ENCODE assay signal across 30 mouse cellular contexts in the genomic region with DNA sequence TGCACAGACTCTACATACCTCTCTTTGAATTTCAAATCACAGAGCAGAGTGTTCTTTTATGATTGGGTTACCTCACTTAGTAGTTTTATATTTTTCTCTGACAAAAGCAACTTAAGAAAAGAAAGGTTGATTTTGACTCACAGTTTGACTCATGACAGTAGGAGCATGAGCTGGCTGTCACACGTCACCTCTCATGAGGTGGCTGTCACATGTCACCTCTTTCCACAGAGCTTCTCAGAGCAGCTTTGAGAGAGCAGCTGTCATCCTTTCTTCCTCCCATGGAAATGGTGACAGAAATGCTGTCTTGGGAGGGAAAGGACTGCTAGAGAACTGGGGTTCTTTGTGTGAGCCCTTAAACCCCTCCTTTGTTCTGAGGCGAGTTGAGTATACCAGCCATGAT.
DNase-seq lines count a peak whose midpoint lies in the region; ATAC-seq and TF ChIP-seq lines count a peak whose summit lies in the region.
"Had no signal": no experiment of that assay in that cellular context is flagged by ENCODE, and none has a peak within 500 bp of the region (broad histone marks: within the 10 kb centered on the region; RNA-seq: fewer than 3 reads in every experiment).

No protein-coding gene starts in this region.

- no peak overlapping the region for H3K4me3 ChIP-seq in forebrain, embryonic 16.5 days (replicated peaks; ENCODE audit: low read length)
- no peak overlapping the region for H3K4me3 ChIP-seq in forebrain, embryonic 10.5 days
- H3K4me3 ChIP-seq in lung, postnatal 0 days (ENCODE audit: low read depth, low read length): no peak overlapping the region
- no peak overlapping the region for H3K4me3 ChIP-seq in CH12.LX (replicated peaks in 1 of 3; ENCODE audit: low read depth in 2 of 3, low read length in 2 of 3, poor library complexity in 1 of 3)
- H3K4me3 ChIP-seq: embryonic facial prominence, embryonic 10.5 days; embryonic facial prominence, embryonic 15.5 days; gastrocnemius, adult 2 months; heart, embryonic 12.5 days; hindbrain, embryonic 13.5 days; layer of hippocampus, adult 2 months; left cerebral cortex, adult 2 months; limb, embryonic 12.5 days; midbrain, embryonic 15.5 days; myocyte; neural tube, embryonic 12.5 days had no signal

- no peak for TF ChIP-seq CTCF in lung, postnatal 0 days (IDR thresholded peaks at IDR 0.05)
- no peak for TF ChIP-seq CTCF in CH12.LX (conservative IDR thresholded peaks at IDR 0.05 in 1 of 2, IDR thresholded peaks at IDR 0.05 in 1 of 2; ENCODE audit: low read depth in 2 of 2, low read length in 2 of 2)

- no peak for DNase-seq in forebrain, embryonic 10.5 days (ENCODE audit: extremely low spot score, low spot score)
- DNase-seq in lung, postnatal 0 days (ENCODE audit: low spot score): peak; percentile 58
- DNase-seq in lung, postnatal 36 days: no peak
- DNase-seq in CH12.LX (ENCODE audit: extremely low read depth): peak; percentile 81
- DNase-seq in adrenal gland, postnatal 25 days: peak; percentile 23
- no peak for DNase-seq in kidney, postnatal 36 days
- DNase-seq: cerebellum, adult 2 months; cerebellum, postnatal 25 days; gastrocnemius, adult 2 months; gastrocnemius, postnatal 36 days; heart, adult 18-20 months; heart, postnatal 4 days; kidney, adult 11 months; kidney, postnatal 14 days; thymus, adult 2 months; thymus, postnatal 36 days had no signal

- WGBS in forebrain, embryonic 16.5 days: 67% methylated on average over 2 of the region's 2 CpGs
- 76% methylated on average over 2 of the region's 2 CpGs for WGBS in forebrain, embryonic 10.5 days
- 56% methylated on average over 2 of the region's 2 CpGs for WGBS in lung, postnatal 0 days

- in situ Hi-C loops in CH12.LX (cut with MboI; ENCODE audit: low pct_ligation_motif_present, low pct_unique_long_range_greater_than_20kb, low sequenced_read_pairs): no loop called here

- H3K4me2 ChIP-seq in forebrain, embryonic 16.5 days (ENCODE audit: low read length): no peak overlapping the region
- no peak overlapping the region for H3K4me2 ChIP-seq in lung, postnatal 0 days (replicated peaks; ENCODE audit: low read depth, low read length)
- no peak overlapping the region for H3K4me2 ChIP-seq in CH12.LX (ENCODE audit: insufficient read depth, low read depth, poor library complexity, severe bottlenecking)
- H3K4me2 ChIP-seq: embryonic facial prominence, embryonic 15.5 days; heart, embryonic 12.5 days; hindbrain, embryonic 13.5 days; limb, embryonic 12.5 days; midbrain, embryonic 15.5 days; neural tube, embryonic 12.5 days had no signal

- no peaks in the 10 kb centered on the region for H3K4me1 ChIP-seq in forebrain, embryonic 16.5 days (replicated peaks; ENCODE audit: control insufficient read depth, insufficient read depth, low read length)
- H3K4me1 ChIP-seq in forebrain, embryonic 10.5 days: no peaks in the 10 kb centered on the region
- no peaks in the 10 kb centered on the region for H3K4me1 ChIP-seq in lung, postnatal 0 days (ENCODE audit: insufficient read depth, low read depth, low read length)
- peaks cover 8 to 36% of the 10 kb centered on the region in 2 experiments; a peak in 3 of 4 replicates for H3K4me1 ChIP-seq in CH12.LX (ENCODE audit: control insufficient read depth in 1 of 2, insufficient read depth in 2 of 2)
- H3K4me1 ChIP-seq: embryonic facial prominence, embryonic 10.5 days; embryonic facial prominence, embryonic 15.5 days; heart, embryonic 12.5 days; hindbrain, embryonic 13.5 days; limb, embryonic 12.5 days; midbrain, embryonic 15.5 days; neural tube, embryonic 12.5 days had no signal

- peak; percentile 43; the same call in 1 of the 2 replicates for ATAC-seq in forebrain, embryonic 16.5 days
- peak; percentile 55 for ATAC-seq in lung, postnatal 0 days
- ATAC-seq: CD4-positive, CD25-positive, alpha-beta regulatory T cell, adult 4 months; forebrain, embryonic 14.5 days; midbrain, embryonic 15.5 days had no signal

- H3K27ac ChIP-seq in forebrain, embryonic 16.5 days (ENCODE audit: low read length): no peak overlapping the region
- no peak overlapping the region for H3K27ac ChIP-seq in forebrain, embryonic 10.5 days
- H3K27ac ChIP-seq in lung, postnatal 0 days (ENCODE audit: low read length): no peak overlapping the region
- H3K27ac ChIP-seq in CH12.LX (ENCODE audit: insufficient read depth, low read depth): 0 out of 2 replicates have a peak overlapping the region, but pooled peaks have one; percentile 32
- H3K27ac ChIP-seq: embryonic facial prominence, embryonic 10.5 days; embryonic facial prominence, embryonic 15.5 days; gastrocnemius, adult 2 months; hindbrain, embryonic 13.5 days; layer of hippocampus, adult 2 months; left cerebral cortex, adult 2 months; limb, embryonic 12.5 days; macrophage; midbrain, embryonic 15.5 days; neural tube, embryonic 12.5 days had no signal

- no peak overlapping the region for H3K9ac ChIP-seq in forebrain, embryonic 16.5 days (replicated peaks; ENCODE audit: low read depth, low read length)
- no peak overlapping the region for H3K9ac ChIP-seq in lung, postnatal 0 days (replicated peaks; ENCODE audit: low read depth)
- no peak overlapping the region for H3K9ac ChIP-seq in CH12.LX (ENCODE audit: insufficient read depth, low read depth)
- H3K9ac ChIP-seq: embryonic facial prominence, embryonic 15.5 days; heart, embryonic 12.5 days; hindbrain, embryonic 13.5 days; limb, embryonic 12.5 days; midbrain, embryonic 15.5 days; neural tube, embryonic 12.5 days had no signal

- H3K27me3 ChIP-seq in forebrain, embryonic 16.5 days (replicated peaks; ENCODE audit: control insufficient read depth, insufficient read depth, low read length): no peaks in the 10 kb centered on the region
- H3K27me3 ChIP-seq in forebrain, embryonic 10.5 days (ENCODE audit: poor library complexity, severe bottlenecking): no peaks in the 10 kb centered on the region
- H3K27me3 ChIP-seq in lung, postnatal 0 days (replicated peaks; ENCODE audit: insufficient read depth, low read length): no peaks in the 10 kb centered on the region
- no peaks in the 10 kb centered on the region for H3K27me3 ChIP-seq in CH12.LX (replicated peaks)
- H3K27me3 ChIP-seq: embryonic facial prominence, embryonic 15.5 days; heart, embryonic 12.5 days; hindbrain, embryonic 13.5 days; limb, embryonic 12.5 days; midbrain, embryonic 15.5 days; neural tube, embryonic 12.5 days had no signal

- H3K79me2 ChIP-seq in CH12.LX (replicated peaks; ENCODE audit: control insufficient read depth, extremely low read depth, insufficient read depth, poor library complexity, severe bottlenecking): no peaks in the 10 kb centered on the region

- no peak for TF ChIP-seq EP300 in lung, postnatal 0 days (IDR thresholded peaks at IDR 0.05)
- TF ChIP-seq EP300 in CH12.LX (IDR thresholded peaks at IDR 0.05; ENCODE audit: low read length): peak; percentile 91

- dilution Hi-C loops in CH12.LX (cut with MboI; ENCODE audit: extremely low pct_ligation_motif_present, extremely low pct_unique_long_range_greater_than_20kb, low sequenced_read_pairs): no loop called here

- no peak; the same call in 1 of the 2 replicates for TF ChIP-seq RAD21 in CH12.LX (IDR thresholded peaks at IDR 0.05; ENCODE audit: low read depth, low read length)

- H3K9me3 ChIP-seq in forebrain, embryonic 16.5 days (ENCODE audit: control insufficient read depth, low read length): no peaks in the 10 kb centered on the region
- H3K9me3 ChIP-seq in forebrain, embryonic 10.5 days: no peaks in the 10 kb centered on the region
- no peaks in the 10 kb centered on the region for H3K9me3 ChIP-seq in lung, postnatal 0 days (ENCODE audit: low read length)
- no peaks in the 10 kb centered on the region for H3K9me3 ChIP-seq in CH12.LX (replicated peaks; ENCODE audit: low read length)
- H3K9me3 ChIP-seq: embryonic facial prominence, embryonic 10.5 days; embryonic facial prominence, embryonic 15.5 days; heart, embryonic 12.5 days; hindbrain, embryonic 13.5 days; limb, embryonic 12.5 days; midbrain, embryonic 15.5 days; neural tube, embryonic 12.5 days had no signal

- no peaks in the 10 kb centered on the region for H3K36me3 ChIP-seq in forebrain, embryonic 16.5 days (ENCODE audit: control insufficient read depth, insufficient read depth)
- H3K36me3 ChIP-seq in forebrain, embryonic 10.5 days (replicated peaks): no peaks in the 10 kb centered on the region
- H3K36me3 ChIP-seq in lung, postnatal 0 days (ENCODE audit: insufficient read depth, low read length): no peaks in the 10 kb centered on the region
- no peaks in the 10 kb centered on the region for H3K36me3 ChIP-seq in CH12.LX (replicated peaks in 1 of 2; ENCODE audit: control insufficient read depth in 1 of 2, insufficient read depth in 1 of 2, low read length in 1 of 2)
- H3K36me3 ChIP-seq: embryonic facial prominence, embryonic 10.5 days; embryonic facial prominence, embryonic 15.5 days; heart, embryonic 12.5 days; hindbrain, embryonic 13.5 days; limb, embryonic 12.5 days; midbrain, embryonic 15.5 days; neural tube, embryonic 12.5 days had no signal

- TF ChIP-seq POLR2A in CH12.LX (IDR thresholded peaks at IDR 0.05; ENCODE audit: low read depth, low read length): no peak

TF ChIP-seq in CH12.LX, 34 proteins besides CTCF, POLR2A, EP300 and RAD21 (continues in another document):
- TF ChIP-seq MAFK (IDR thresholded peaks at IDR 0.05; ENCODE audit: insufficient replicate concordance, low read length) (0 out of 2 replicates have a peak, but pooled peaks have one; percentile 27), KAT2A (IDR thresholded peaks at IDR 0.05; ENCODE audit: insufficient replicate concordance, low read length) (no peak), BHLHE40 (IDR thresholded peaks at IDR 0.05; ENCODE audit: low read depth, low read length) (peak; percentile 92), MAX (IDR thresholded peaks at IDR 0.05; ENCODE audit: low read length) (peak; percentile 89), ZNF384 (IDR thresholded peaks at IDR 0.05; ENCODE audit: low read depth, low read length) (no peak), ETS1 (conservative IDR thresholded peaks at IDR 0.05; ENCODE audit: low read depth, low read length) (peak; percentile 94), USF1 (IDR thresholded peaks at IDR 0.05; ENCODE audit: low read depth, low read length) (peak; percentile 49), MXI1 (IDR thresholded peaks at IDR 0.05; ENCODE audit: low read depth, low read length) (peak; percentile 76; the same call in 1 of the 2 replicates), MYC (IDR thresholded peaks at IDR 0.05; ENCODE audit: low read depth, low read length) (peak; percentile 89), GABPA (IDR thresholded peaks at IDR 0.05; ENCODE audit: insufficient replicate concordance, low read depth, low read length) (no peak), CHD1 (IDR thresholded peaks at IDR 0.05; ENCODE audit: low read depth, low read length) (no peak), ZC3H11A (IDR thresholded peaks at IDR 0.05; ENCODE audit: low read depth, low read length) (no peak), IRF4 (IDR thresholded peaks at IDR 0.05; ENCODE audit: low read depth, low read length) (peak; percentile 95), TCF12 (IDR thresholded peaks at IDR 0.05; ENCODE audit: low read depth, low read length) (peak; percentile 68), ZKSCAN1 (IDR thresholded peaks at IDR 0.05; ENCODE audit: borderline replicate concordance, low read depth, low read length) (no peak), MAZ (IDR thresholded peaks at IDR 0.05; ENCODE audit: low read depth, low read length) (no peak)

Comparison
In these comparisons a context has a peak if more than half of its experiments do, and no peak if none do; other contexts are left out.
1. DNase-seq: peak in lung, postnatal 0 days (single experiment), CH12.LX (single experiment) and adrenal gland, postnatal 25 days (single experiment); none in forebrain, embryonic 10.5 days (single experiment), lung, postnatal 36 days (single experiment) and kidney, postnatal 36 days (0 of 2).